Mouse (Mus musculus) adrenal gland, postnatal 14 days (tissue): ENCODE measurements around the gene Men1. TPM values are rescaled to one million over a fixed set of nuclear protein-coding genes. Genes with fewer than 3 reads are reported as not detected.
"Not testable (repeated sequence)": the region's sequence is repeated elsewhere in the genome, so short reads cannot be mapped to it uniquely, and the experiment has no call there.

Experiments
- DNase-seq: peaks from one replicate; pipeline ENCODE4 v3.0.0; 2021; ENCODE audit warnings: mixed read lengths
- total RNA-seq: library from RNA; stranded (reverse); gene quantifications from 2 replicates; pipeline ENCODE4 v1.2.3, GENCODE M21; 2021

Gene Men1
- total RNA-seq, 1 experiment from 2014 or later = 35.4 TPM

GRCm38 (mm10) chr19:6304787-6305516 lies 29.8 kb upstream of the Men1 start:
- DNase-seq = peak; percentile 97

GRCm38 (mm10) chr19:6305517-6306115 lies 29.2 kb upstream of the Men1 start:
- no peak for DNase-seq

GRCm38 (mm10) chr19:6306137-6306551 lies 28.6 kb upstream of the Men1 start, which contains the start of gene Cdc42bpg:
Cdc42bpg (plus strand) TSS chr19:6306456.
- DNase-seq = peak; percentile 91

GRCm38 (mm10) chr19:6306586-6306985 lies 28.2 kb upstream of the Men1 start:
- peak; percentile 93 for DNase-seq

- peak; percentile 67 for DNase-seq
Measured at GRCm38 (mm10) chr19:6307733-6308531, 26.8 kb upstream of the Men1 start.

GRCm38 (mm10) chr19:6310181-6310580 lies 24.6 kb upstream of the Men1 start:
- no peak for DNase-seq

- not testable (repeated sequence) for DNase-seq
Measured at GRCm38 (mm10) chr19:6311783-6312182, 23.0 kb upstream of the Men1 start.

GRCm38 (mm10) chr19:6313796-6314195 lies 21.0 kb upstream of the Men1 start:
- DNase-seq = no peak

- DNase-seq = no peak
Measured at GRCm38 (mm10) chr19:6314513-6314912, 20.3 kb upstream of the Men1 start.

GRCm38 (mm10) chr19:6315573-6315972 lies 19.2 kb upstream of the Men1 start:
- DNase-seq = no peak

- DNase-seq = no peak
Measured at GRCm38 (mm10) chr19:6318145-6318544, 16.6 kb upstream of the Men1 start.

GRCm38 (mm10) chr19:6321358-6321757 lies 13.4 kb upstream of the Men1 start:
- peak; percentile 32 for DNase-seq

- peak; percentile 74 for DNase-seq
Measured at GRCm38 (mm10) chr19:6321786-6322621, 12.8 kb upstream of the Men1 start.

- peak; percentile 77 for DNase-seq
Measured at GRCm38 (mm10) chr19:6324751-6325150, 10.0 kb upstream of the Men1 start.

- no peak for DNase-seq
Measured at GRCm38 (mm10) chr19:6331178-6331577, 3.6 kb upstream of the Men1 start.

- peak; percentile 83 for DNase-seq
Measured at GRCm38 (mm10) chr19:6331719-6332516, 2.9 kb upstream of the Men1 start.

- no peak for DNase-seq
Measured at GRCm38 (mm10) chr19:6333761-6334595, 801 bp upstream of the Men1 start.

- peak; percentile 59 for DNase-seq
Measured at GRCm38 (mm10) chr19:6335458-6335827, 664 bp downstream of the Men1 start.

- DNase-seq = no peak
Measured at GRCm38 (mm10) chr19:6336920-6337319, 2.1 kb downstream of the Men1 start.

- no peak for DNase-seq
Measured at GRCm38 (mm10) chr19:6338171-6338570, 3.4 kb downstream of the Men1 start.
